Mouse (Mus musculus) testis, adult 2 months (tissue): ENCODE data around the gene Cbx7.

Experiments used
- CTCF ChIP-seq: fragments of 200-500 bp; IDR thresholded peaks from 2 replicates; pipeline ENCODE4 v1.5.1; 2012; ENCODE audit warnings: low read depth, mild to moderate bottlenecking, inconsistent platforms, low read length, moderate library complexity; ENCODE audit not compliant: control insufficient read depth, insufficient read depth, insufficient replicate concordance
- POLR2A ChIP-seq: fragments of 200-500 bp; IDR thresholded peaks from 2 replicates; pipeline ENCODE4 v1.6.1; 2012; ENCODE audit warnings: low read depth, mild to moderate bottlenecking, inconsistent platforms, low read length, moderate library complexity; ENCODE audit not compliant: control insufficient read depth

GRCm38 (mm10) chr15:79997988-79998387 lies 27.1 kb upstream of the Cbx7 start:
- TF ChIP-seq CTCF, result no peak
- TF ChIP-seq POLR2A, result no peak
